Mouse (Mus musculus): ENCODE measurements at regions not wholly inside any gene's neighbourhood (a gene's known extent, or its start where the extent isn't known, plus 50 kb on each side); places are given as distances from the start of the nearest gene placed in this dataset.
A peak's percentile ranks its signal among the peaks of the same experiment; 100 is the strongest.

- Histone ChIP-seq H3K9me3 (replicated peaks) (no peaks in the 10 kb centered on the region), H3K4me1 (peaks cover 6% of the 10 kb centered on the region; the same call in 1 of the 2 replicates), H3K36me3 (no peaks in the 10 kb centered on the region), H3K4me3 (no peak overlapping the region), H3K27ac (no peak overlapping the region), H3K27me3 (ENCODE audit: low read depth, poor library complexity, severe bottlenecking) (no peaks in the 10 kb centered on the region)
- 88% methylated on average over 6 of the region's 6 CpGs for WGBS
- DNase-seq (ENCODE audit: low spot score) = no peak
Observed at GRCm38 (mm10) chr17:67569865-67570264, 62.7 kb downstream of the Lrrc30 start.

GRCm38 (mm10) chr17:67566216-67566615, 66.3 kb downstream of the Lrrc30 start:
- no peak for DNase-seq (ENCODE audit: low spot score)
- Histone ChIP-seq H3K4me3 (no peak overlapping the region), H3K4me1 (peaks cover 6% of the 10 kb centered on the region; the same call in 1 of the 2 replicates), H3K27me3 (ENCODE audit: low read depth, poor library complexity, severe bottlenecking) (no peaks in the 10 kb centered on the region), H3K27ac (no peak overlapping the region), H3K9me3 (replicated peaks) (no peaks in the 10 kb centered on the region), H3K36me3 (no peaks in the 10 kb centered on the region)
- WGBS = 82% methylated on average over 11 of the region's 11 CpGs

- Histone ChIP-seq H3K27ac (no peak overlapping the region), H3K9me3 (replicated peaks) (no peaks in the 10 kb centered on the region), H3K27me3 (ENCODE audit: low read depth, poor library complexity, severe bottlenecking) (no peaks in the 10 kb centered on the region), H3K36me3 (no peaks in the 10 kb centered on the region), H3K4me3 (no peak overlapping the region), H3K4me1 (peaks cover 6% of the 10 kb centered on the region; the same call in 1 of the 2 replicates)
- no peak for DNase-seq (ENCODE audit: low spot score)
- WGBS = 46% methylated on average over 3 of the region's 3 CpGs
Observed at GRCm38 (mm10) chr17:67565746-67566145, 66.8 kb downstream of the Lrrc30 start.

GRCm38 (mm10) chr17:67564845-67565244, 67.7 kb downstream of the Lrrc30 start:
- H3K9me3 ChIP-seq (replicated peaks) = no peaks in the 10 kb centered on the region
- no peak for DNase-seq (ENCODE audit: low spot score)
- H3K36me3 ChIP-seq = no peaks in the 10 kb centered on the region
- peaks cover 6% of the 10 kb centered on the region; the same call in 1 of the 2 replicates for H3K4me1 ChIP-seq
- H3K27me3 ChIP-seq (ENCODE audit: low read depth, poor library complexity, severe bottlenecking) = no peaks in the 10 kb centered on the region
- no peak overlapping the region for H3K27ac ChIP-seq
- H3K4me3 ChIP-seq = no peak overlapping the region
- WGBS = 72% methylated on average over 3 of the region's 3 CpGs

GRCm38 (mm10) chr17:67563036-67563435, 69.5 kb downstream of the Lrrc30 start:
- DNase-seq (ENCODE audit: low spot score) = no peak
- Histone ChIP-seq H3K27ac (no peak overlapping the region), H3K9me3 (replicated peaks) (no peaks in the 10 kb centered on the region), H3K27me3 (ENCODE audit: low read depth, poor library complexity, severe bottlenecking) (no peaks in the 10 kb centered on the region), H3K36me3 (no peaks in the 10 kb centered on the region), H3K4me1 (peaks cover 6% of the 10 kb centered on the region; the same call in 1 of the 2 replicates), H3K4me3 (no peak overlapping the region)
- WGBS = 86% methylated on average over 7 of the region's 7 CpGs

GRCm38 (mm10) chr17:67561802-67562201, 70.7 kb downstream of the Lrrc30 start:
- 73% methylated on average over 4 of the region's 4 CpGs for WGBS
- no peaks in the 10 kb centered on the region for H3K27me3 ChIP-seq (ENCODE audit: low read depth, poor library complexity, severe bottlenecking)
- no peaks in the 10 kb centered on the region for H3K36me3 ChIP-seq

GRCm38 (mm10) chr17:67557351-67557870, 75.1 kb downstream of the Lrrc30 start:
- no peak for DNase-seq (ENCODE audit: low spot score)
- Histone ChIP-seq H3K27ac (no peak overlapping the region), H3K9me3 (replicated peaks) (no peaks in the 10 kb centered on the region), H3K36me3 (no peaks in the 10 kb centered on the region), H3K27me3 (ENCODE audit: low read depth, poor library complexity, severe bottlenecking) (no peaks in the 10 kb centered on the region), H3K4me3 (no peak overlapping the region), H3K4me1 (no peaks in the 10 kb centered on the region)
- WGBS = 71% methylated on average over 7 of the region's 7 CpGs

More at GRCm38 (mm10) chr17:67561802-67562201, 70.7 kb downstream of the Lrrc30 start:
- Histone ChIP-seq H3K9me3 (replicated peaks) (no peaks in the 10 kb centered on the region), H3K4me1 (peaks cover 6% of the 10 kb centered on the region; the same call in 1 of the 2 replicates), H3K27ac (no peak overlapping the region), H3K4me3 (no peak overlapping the region)
- DNase-seq (ENCODE audit: low spot score) = no peak

GRCm38 (mm10) chr17:67552581-67553139, 79.9 kb downstream of the Lrrc30 start:
- Histone ChIP-seq H3K4me3 (no peak overlapping the region), H3K4me1 (peaks cover 6% of the 10 kb centered on the region; the same call in 1 of the 2 replicates), H3K36me3 (no peaks in the 10 kb centered on the region), H3K27ac (no peak overlapping the region), H3K9me3 (replicated peaks) (no peaks in the 10 kb centered on the region), H3K27me3 (ENCODE audit: low read depth, poor library complexity, severe bottlenecking) (no peaks in the 10 kb centered on the region)
- 91% methylated on average over 21 of the region's 21 CpGs for WGBS
- DNase-seq (ENCODE audit: low spot score) = no peak

GRCm38 (mm10) chr17:67548966-67549700, 83.4 kb downstream of the Lrrc30 start:
- Histone ChIP-seq H3K9me3 (replicated peaks) (no peaks in the 10 kb centered on the region), H3K27me3 (ENCODE audit: low read depth, poor library complexity, severe bottlenecking) (no peaks in the 10 kb centered on the region), H3K4me1 (peaks cover 6% of the 10 kb centered on the region; the same call in 1 of the 2 replicates), H3K36me3 (no peaks in the 10 kb centered on the region), H3K4me3 (no peak overlapping the region), H3K27ac (peak overlapping the region; percentile 9; the same call in 1 of the 2 replicates)
- WGBS = 49% methylated on average over 11 of the region's 11 CpGs
- peak; percentile 35 for DNase-seq (ENCODE audit: low spot score)

GRCm38 (mm10) chr17:67544410-67544809, 88.1 kb downstream of the Lrrc30 start:
- Histone ChIP-seq H3K36me3 (no peaks in the 10 kb centered on the region), H3K4me1 (peaks cover 6% of the 10 kb centered on the region; the same call in 1 of the 2 replicates), H3K27ac (no peak overlapping the region), H3K27me3 (ENCODE audit: low read depth, poor library complexity, severe bottlenecking) (no peaks in the 10 kb centered on the region), H3K4me3 (no peak overlapping the region), H3K9me3 (replicated peaks) (no peaks in the 10 kb centered on the region)
- no peak for DNase-seq (ENCODE audit: low spot score)
- WGBS = 84% methylated on average over 7 of the region's 7 CpGs

- Histone ChIP-seq H3K36me3 (no peaks in the 10 kb centered on the region), H3K27me3 (ENCODE audit: low read depth, poor library complexity, severe bottlenecking) (no peaks in the 10 kb centered on the region), H3K4me1 (no peaks in the 10 kb centered on the region), H3K27ac (no peak overlapping the region), H3K9me3 (replicated peaks) (no peaks in the 10 kb centered on the region), H3K4me3 (no peak overlapping the region)
- no peak for DNase-seq (ENCODE audit: low spot score)
Observed at GRCm38 (mm10) chr17:67532331-67532730, 100.2 kb downstream of the Lrrc30 start.

GRCm38 (mm10) chr17:67520848-67521411, 111.6 kb downstream of the Lrrc30 start:
- Histone ChIP-seq H3K4me3 (no peak overlapping the region), H3K27me3 (ENCODE audit: low read depth, poor library complexity, severe bottlenecking) (no peaks in the 10 kb centered on the region), H3K9me3 (replicated peaks) (no peaks in the 10 kb centered on the region), H3K27ac (no peak overlapping the region), H3K36me3 (no peaks in the 10 kb centered on the region), H3K4me1 (no peaks in the 10 kb centered on the region)
- DNase-seq (ENCODE audit: low spot score) = no peak
- WGBS = 78% methylated on average over 8 of the region's 8 CpGs

- H3K27ac ChIP-seq = no peak overlapping the region; the same call in 1 of the 2 replicates
- no peaks in the 10 kb centered on the region for H3K9me3 ChIP-seq (replicated peaks)
- H3K4me1 ChIP-seq = peaks cover 7% of the 10 kb centered on the region
- no peak overlapping the region for H3K4me3 ChIP-seq
- no peaks in the 10 kb centered on the region for H3K27me3 ChIP-seq (ENCODE audit: low read depth, poor library complexity, severe bottlenecking)
- H3K36me3 ChIP-seq = no peaks in the 10 kb centered on the region
- DNase-seq (ENCODE audit: low spot score) = no peak
- 81% methylated on average over 7 of the region's 7 CpGs for WGBS
Observed at GRCm38 (mm10) chr17:67515601-67516147, 116.8 kb downstream of the Lrrc30 start.

Data from limb, embryonic 10.5 days (tissue).